In genomic region chr6:147316140-147316539, GRCm38 (mm10) we compare ENCODE assay signal across 16 mouse cellular contexts. TPM values are rescaled to one million over a fixed set of nuclear protein-coding genes. Genes with fewer than 3 reads are reported as not detected.
"Had no signal": no experiment of that assay in that cellular context is flagged by ENCODE, and none has a peak within 500 bp of the region (broad histone marks: within the 10 kb centered on the region; RNA-seq: fewer than 3 reads in every experiment).

No protein-coding gene starts in this region.

- H3K4me2 ChIP-seq: limb, embryonic 13.5 days; liver, embryonic 13.5 days; midbrain, embryonic 12.5 days; neural tube, embryonic 13.5 days; stomach, embryonic 15.5 days had no signal

- H3K4me3 ChIP-seq: limb, embryonic 13.5 days; liver, embryonic 13.5 days; megakaryocyte, embryonic 14.5 days; midbrain, embryonic 12.5 days; neural tube, embryonic 13.5 days; stomach, embryonic 15.5 days had no signal

- H3K36me3 ChIP-seq: limb, embryonic 13.5 days; liver, embryonic 13.5 days; midbrain, embryonic 12.5 days; neural tube, embryonic 13.5 days; stomach, embryonic 15.5 days had no signal

- H3K9ac ChIP-seq: limb, embryonic 13.5 days; liver, embryonic 13.5 days; midbrain, embryonic 12.5 days; neural tube, embryonic 13.5 days; stomach, embryonic 15.5 days had no signal

- H3K4me1 ChIP-seq: liver, embryonic 13.5 days; megakaryocyte, embryonic 14.5 days; midbrain, embryonic 12.5 days; neural tube, embryonic 13.5 days had no signal

- H3K27ac ChIP-seq: limb, embryonic 13.5 days; liver, embryonic 13.5 days; midbrain, embryonic 12.5 days; neural tube, embryonic 13.5 days; stomach, embryonic 15.5 days had no signal

- ATAC-seq: midbrain, embryonic 16.5 days had no signal

- H3K9me3 ChIP-seq: limb, embryonic 13.5 days; liver, embryonic 13.5 days; megakaryocyte, embryonic 14.5 days; midbrain, embryonic 12.5 days; neural tube, embryonic 13.5 days; stomach, embryonic 15.5 days had no signal

- DNase-seq: kidney, adult 11 months; kidney, adult 9 months; kidney, postnatal 14 days; left cerebral cortex, postnatal 4 days; liver, embryonic 13.5 days; lung, postnatal 36 days; retina, postnatal 1 day; right cerebral cortex, postnatal 4 days; spleen, adult 18-20 months; thymus, postnatal 4 days had no signal

- H3K27me3 ChIP-seq: limb, embryonic 13.5 days; liver, embryonic 13.5 days; midbrain, embryonic 12.5 days; neural tube, embryonic 13.5 days; stomach, embryonic 15.5 days had no signal

RNA-seq across cellular contexts. Expression of gene Pthlh, which starts 52.2 kb away (rescaled TPM):
- polyA plus RNA-seq: liver, embryonic 13.5 days had no signal
